In genomic region chr4:75974728-75975127, GRCm38 (mm10) we compare ENCODE assay signal across 24 mouse cellular contexts.
DNase-seq lines count a peak whose midpoint lies in the region; ATAC-seq and TF ChIP-seq lines count a peak whose summit lies in the region.
"Had no signal": no experiment of that assay in that cellular context is flagged by ENCODE, and none has a peak within 500 bp of the region (broad histone marks: within the 10 kb centered on the region; RNA-seq: fewer than 3 reads in every experiment).

No protein-coding gene starts in this region.

- no peaks in the 10 kb centered on the region for H3K27me3 ChIP-seq in hindbrain, embryonic 16.5 days (replicated peaks; ENCODE audit: control insufficient read depth, insufficient read depth, low read length)
- H3K27me3 ChIP-seq in hindbrain, embryonic 14.5 days (ENCODE audit: control insufficient read depth, insufficient read depth, low read length), result no peaks in the 10 kb centered on the region
- H3K27me3 ChIP-seq in limb, embryonic 10.5 days (ENCODE audit: low read depth, poor library complexity, severe bottlenecking), result no peaks in the 10 kb centered on the region
- no peaks in the 10 kb centered on the region for H3K27me3 ChIP-seq in liver, embryonic 14.5 days (ENCODE audit: control insufficient read depth, insufficient read depth, low read length)
- H3K27me3 ChIP-seq: forebrain, embryonic 15.5 days; heart, embryonic 15.5 days; hindbrain, embryonic 13.5 days; midbrain, embryonic 12.5 days; neural tube, embryonic 15.5 days; stomach, embryonic 15.5 days had no signal

- no peak for DNase-seq in hindbrain, embryonic 14.5 days (ENCODE audit: low spot score)
- no peak for DNase-seq in limb, embryonic 10.5 days (ENCODE audit: low spot score)
- peak in 1 of 3 experiments; percentile 17 for DNase-seq in liver, embryonic 14.5 days (ENCODE audit: low read depth in 3 of 3, low spot score in 3 of 3)
- DNase-seq in adrenal gland, postnatal 4 days (ENCODE audit: low spot score in 2 of 2), result no peak
- no peak for DNase-seq in thymus, postnatal 10 days (ENCODE audit: low spot score in 2 of 2)
- DNase-seq: adrenal gland, postnatal 25 days; cerebellum, adult 11-12 months; cerebellum, postnatal 10 days; gastrocnemius, postnatal 25 days; heart, adult 18-20 months; heart, postnatal 36 days; kidney, adult 8-10 months; kidney, postnatal 10 days had no signal

- no peak overlapping the region for H3K27ac ChIP-seq in hindbrain, embryonic 16.5 days (ENCODE audit: low read depth, low read length)
- H3K27ac ChIP-seq in hindbrain, embryonic 14.5 days, result no peak overlapping the region
- peak overlapping the region; percentile 39; the same call in 1 of the 2 replicates for H3K27ac ChIP-seq in limb, embryonic 10.5 days
- H3K27ac ChIP-seq in liver, embryonic 14.5 days, result no peak overlapping the region
- H3K27ac ChIP-seq: forebrain, embryonic 15.5 days; heart, embryonic 15.5 days; hindbrain, embryonic 13.5 days; macrophage; midbrain, embryonic 12.5 days; neural tube, embryonic 15.5 days; stomach, embryonic 15.5 days had no signal

- 0 out of 2 replicates have a peak, but pooled peaks have one; percentile 23 for TF ChIP-seq EP300 in liver, embryonic 14.5 days (IDR thresholded peaks at IDR 0.05; ENCODE audit: low read depth)

- no peak overlapping the region for H3K4me3 ChIP-seq in hindbrain, embryonic 16.5 days (ENCODE audit: low read length)
- H3K4me3 ChIP-seq in hindbrain, embryonic 14.5 days (replicated peaks; ENCODE audit: low read length), result no peak overlapping the region
- no peak overlapping the region for H3K4me3 ChIP-seq in limb, embryonic 10.5 days
- no peak overlapping the region for H3K4me3 ChIP-seq in liver, embryonic 14.5 days (ENCODE audit: insufficient read depth in 1 of 2, low read depth in 2 of 2, low read length in 2 of 2)
- H3K4me3 ChIP-seq: forebrain, embryonic 15.5 days; heart, embryonic 15.5 days; hindbrain, embryonic 13.5 days; midbrain, embryonic 12.5 days; neural tube, embryonic 15.5 days; stomach, embryonic 15.5 days had no signal

- no peak for TF ChIP-seq CTCF in liver, embryonic 14.5 days (IDR thresholded peaks at IDR 0.05; ENCODE audit: low read depth)

- no peak overlapping the region for H3K4me2 ChIP-seq in hindbrain, embryonic 16.5 days (ENCODE audit: low read length)
- no peak overlapping the region for H3K4me2 ChIP-seq in hindbrain, embryonic 14.5 days (replicated peaks)
- H3K4me2 ChIP-seq in liver, embryonic 14.5 days (ENCODE audit: low read depth), result no peak overlapping the region
- H3K4me2 ChIP-seq: forebrain, embryonic 15.5 days; heart, embryonic 15.5 days; hindbrain, embryonic 13.5 days; midbrain, embryonic 12.5 days; neural tube, embryonic 15.5 days; stomach, embryonic 15.5 days had no signal

- ATAC-seq in hindbrain, embryonic 16.5 days, result peak; percentile 57; the same call in 1 of the 2 replicates
- ATAC-seq in hindbrain, embryonic 14.5 days (ENCODE audit: low FRiP score), result no peak
- peak; percentile 77 for ATAC-seq in liver, embryonic 14.5 days (ENCODE audit: insufficient read depth)
- no peak for ATAC-seq in erythroid progenitor cell, adult 5-6 weeks (replicated peaks; ENCODE audit: low FRiP score, poor library complexity, severe bottlenecking)
- ATAC-seq: CD4-positive, CD25-positive, alpha-beta regulatory T cell, adult 4 months; forebrain, embryonic 15.5 days; lung, postnatal 0 days had no signal

- no peak overlapping the region for H3K9ac ChIP-seq in hindbrain, embryonic 16.5 days (ENCODE audit: low read depth, low read length)
- H3K9ac ChIP-seq in hindbrain, embryonic 14.5 days, result no peak overlapping the region
- H3K9ac ChIP-seq in liver, embryonic 14.5 days (replicated peaks), result no peak overlapping the region
- H3K9ac ChIP-seq: forebrain, embryonic 15.5 days; heart, embryonic 15.5 days; hindbrain, embryonic 13.5 days; midbrain, embryonic 12.5 days; neural tube, embryonic 15.5 days; stomach, embryonic 15.5 days had no signal

- H3K36me3 ChIP-seq in hindbrain, embryonic 16.5 days (ENCODE audit: control insufficient read depth, insufficient read depth, low read length), result no peaks in the 10 kb centered on the region
- H3K36me3 ChIP-seq in hindbrain, embryonic 14.5 days (replicated peaks; ENCODE audit: control insufficient read depth, insufficient read depth), result peaks cover 9% of the 10 kb centered on the region; the same call in 1 of the 2 replicates
- H3K36me3 ChIP-seq in limb, embryonic 10.5 days, result no peaks in the 10 kb centered on the region
- H3K36me3 ChIP-seq in liver, embryonic 14.5 days (replicated peaks; ENCODE audit: control insufficient read depth, insufficient read depth, low read depth), result no peaks in the 10 kb centered on the region
- H3K36me3 ChIP-seq: forebrain, embryonic 15.5 days; heart, embryonic 15.5 days; midbrain, embryonic 12.5 days; neural tube, embryonic 15.5 days; stomach, embryonic 15.5 days had no signal

- H3K9me3 ChIP-seq in hindbrain, embryonic 16.5 days (ENCODE audit: control insufficient read depth, low read length), result no peaks in the 10 kb centered on the region
- no peaks in the 10 kb centered on the region for H3K9me3 ChIP-seq in hindbrain, embryonic 14.5 days (ENCODE audit: control insufficient read depth, low read length)
- H3K9me3 ChIP-seq in limb, embryonic 10.5 days (replicated peaks), result no peaks in the 10 kb centered on the region
- no peaks in the 10 kb centered on the region for H3K9me3 ChIP-seq in liver, embryonic 14.5 days (ENCODE audit: control insufficient read depth, low read length)
- H3K9me3 ChIP-seq: forebrain, embryonic 15.5 days; heart, embryonic 15.5 days; hindbrain, embryonic 13.5 days; midbrain, embryonic 12.5 days; neural tube, embryonic 15.5 days; stomach, embryonic 15.5 days had no signal

- H3K4me1 ChIP-seq in hindbrain, embryonic 16.5 days (ENCODE audit: control insufficient read depth, insufficient read depth, low read depth, low read length), result no peaks in the 10 kb centered on the region
- no peaks in the 10 kb centered on the region for H3K4me1 ChIP-seq in hindbrain, embryonic 14.5 days (replicated peaks; ENCODE audit: control insufficient read depth, insufficient read depth, low read length)
- H3K4me1 ChIP-seq in limb, embryonic 10.5 days, result peaks cover 7% of the 10 kb centered on the region
- H3K4me1 ChIP-seq in liver, embryonic 14.5 days (replicated peaks; ENCODE audit: control insufficient read depth in 2 of 2, insufficient read depth in 2 of 2, low read length in 1 of 2), result no peaks in the 10 kb centered on the region
- H3K4me1 ChIP-seq: forebrain, embryonic 15.5 days; hindbrain, embryonic 13.5 days; midbrain, embryonic 12.5 days; neural tube, embryonic 15.5 days; stomach, embryonic 15.5 days had no signal

- 93% methylated on average over 3 of the region's 3 CpGs for WGBS in hindbrain, embryonic 16.5 days
- WGBS in hindbrain, embryonic 14.5 days, result 90% methylated on average over 3 of the region's 3 CpGs
- 74% methylated on average over 3 of the region's 3 CpGs for WGBS in limb, embryonic 10.5 days
- 37% methylated on average over 3 of the region's 3 CpGs for WGBS in liver, embryonic 14.5 days (ENCODE audit: insufficient replicate concordance)

Comparison
In these comparisons a context has a peak if more than half of its experiments do, and no peak if none do; other contexts are left out.
1. ATAC-seq: peak in hindbrain, embryonic 16.5 days (single experiment) and liver, embryonic 14.5 days (single experiment); none in hindbrain, embryonic 14.5 days (single experiment) and erythroid progenitor cell, adult 5-6 weeks (single experiment).